Mouse (Mus musculus) spleen, postnatal 14 days (tissue): ENCODE data around the gene Vps9d1.
A peak's percentile ranks its signal among the peaks of the same experiment; 100 is the strongest.
"Not testable (repeated sequence)": the region's sequence is repeated elsewhere in the genome, so short reads cannot be mapped to it uniquely, and the experiment has no call there.

Source experiments
- DNase-seq, 2 experiments: peaks; one replicate each; pipeline ENCODE4 v3.0.0; 2021 to 2022; ENCODE audit warnings: low spot score in 2 of 2

The Vps9d1 gene

DNA sequence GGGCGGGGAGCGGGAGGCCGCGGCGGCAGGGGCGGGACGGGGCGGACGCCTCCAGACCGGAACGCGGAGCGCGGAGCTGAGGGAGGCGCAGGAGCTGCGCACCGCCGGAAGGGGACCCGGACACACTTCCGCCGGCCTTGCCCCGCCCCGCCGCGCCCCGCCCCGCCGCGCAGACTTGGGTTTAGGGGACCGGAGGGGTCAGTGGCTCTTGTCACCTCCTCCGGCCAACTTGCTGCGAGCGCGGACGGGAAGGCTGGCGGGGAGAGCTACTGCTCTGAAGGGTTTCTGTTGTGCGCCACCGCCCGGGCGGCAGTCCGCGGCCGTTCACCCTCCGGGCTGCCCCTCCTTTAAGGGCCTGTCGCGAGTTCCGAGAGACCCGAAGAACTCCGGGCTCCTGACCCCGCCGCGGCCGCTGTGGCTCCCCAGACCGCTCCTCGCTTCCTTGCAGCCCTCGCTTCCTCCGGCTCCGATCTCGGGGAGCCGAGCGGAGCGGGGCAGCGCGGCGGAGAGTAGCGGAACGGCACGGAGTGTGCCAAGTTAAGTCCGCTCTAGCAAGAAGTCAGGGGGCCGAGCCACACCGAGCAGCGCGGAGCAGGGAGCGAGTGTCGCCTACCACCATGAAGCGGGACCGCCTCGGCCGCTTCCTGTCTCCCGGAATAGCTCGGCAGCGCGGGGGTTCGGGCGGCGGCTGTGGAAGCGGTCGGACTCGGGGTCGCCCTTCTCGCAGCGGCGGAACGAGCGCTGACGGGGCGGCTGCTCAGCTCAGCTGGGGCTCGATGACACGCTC lies at the start of gene Vps9d1, which contains the start of gene Zfp276:
Gene Vps9d1, minus strand, starts transcription at position 250 of the 787 bp plus-strand sequence.
Gene Zfp276, plus strand, starts transcription at position 97 of the 787 bp plus-strand sequence.
- peak; percentile 78 to 84 for DNase-seq

GRCm38 (mm10) chr8:123298301-123298700 lies 44.2 kb upstream of the Vps9d1 start:
- no peak for DNase-seq

GRCm38 (mm10) chr8:123292785-123293184 lies 38.6 kb upstream of the Vps9d1 start:
- DNase-seq, result no peak

DNA sequence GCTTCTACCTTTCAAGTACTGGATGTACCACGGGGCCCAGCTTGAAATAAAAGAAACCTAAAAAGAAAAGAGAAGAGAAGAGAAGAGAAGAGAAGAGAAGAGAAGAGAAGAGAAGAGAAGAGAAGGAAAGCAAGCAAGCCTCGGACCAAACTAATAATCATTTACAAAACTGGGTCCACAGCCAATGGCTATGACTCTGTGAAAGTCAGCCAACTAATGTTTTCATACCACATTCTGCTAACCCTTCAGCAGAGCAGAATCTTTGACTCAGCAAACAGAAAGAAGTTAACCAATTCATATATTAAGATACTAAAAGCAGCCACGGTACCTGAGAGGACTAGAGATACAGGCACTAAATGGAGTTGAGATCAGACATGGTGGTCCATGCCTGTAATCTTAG lies 38.1 kb upstream of the Vps9d1 start:
- no peak for DNase-seq

GRCm38 (mm10) chr8:123291716-123292115 lies 37.6 kb upstream of the Vps9d1 start:
- DNase-seq, result no peak

GRCm38 (mm10) chr8:123290679-123291078 lies 36.5 kb upstream of the Vps9d1 start:
- DNase-seq, result no peak

GRCm38 (mm10) chr8:123290166-123290565 lies 36.0 kb upstream of the Vps9d1 start:
- DNase-seq, result peak in 1 of 2 experiments; percentile 28

GRCm38 (mm10) chr8:123287362-123287761 lies 33.2 kb upstream of the Vps9d1 start:
- DNase-seq, result no peak

- no peak for DNase-seq
Observed at GRCm38 (mm10) chr8:123284493-123284892, 30.3 kb upstream of the Vps9d1 start.

- DNase-seq, result peak in 1 of 2 experiments; percentile 22
Observed at GRCm38 (mm10) chr8:123283991-123284390, 29.8 kb upstream of the Vps9d1 start.

GRCm38 (mm10) chr8:123282994-123283393 lies 28.8 kb upstream of the Vps9d1 start:
- not testable (repeated sequence) for DNase-seq

DNA sequence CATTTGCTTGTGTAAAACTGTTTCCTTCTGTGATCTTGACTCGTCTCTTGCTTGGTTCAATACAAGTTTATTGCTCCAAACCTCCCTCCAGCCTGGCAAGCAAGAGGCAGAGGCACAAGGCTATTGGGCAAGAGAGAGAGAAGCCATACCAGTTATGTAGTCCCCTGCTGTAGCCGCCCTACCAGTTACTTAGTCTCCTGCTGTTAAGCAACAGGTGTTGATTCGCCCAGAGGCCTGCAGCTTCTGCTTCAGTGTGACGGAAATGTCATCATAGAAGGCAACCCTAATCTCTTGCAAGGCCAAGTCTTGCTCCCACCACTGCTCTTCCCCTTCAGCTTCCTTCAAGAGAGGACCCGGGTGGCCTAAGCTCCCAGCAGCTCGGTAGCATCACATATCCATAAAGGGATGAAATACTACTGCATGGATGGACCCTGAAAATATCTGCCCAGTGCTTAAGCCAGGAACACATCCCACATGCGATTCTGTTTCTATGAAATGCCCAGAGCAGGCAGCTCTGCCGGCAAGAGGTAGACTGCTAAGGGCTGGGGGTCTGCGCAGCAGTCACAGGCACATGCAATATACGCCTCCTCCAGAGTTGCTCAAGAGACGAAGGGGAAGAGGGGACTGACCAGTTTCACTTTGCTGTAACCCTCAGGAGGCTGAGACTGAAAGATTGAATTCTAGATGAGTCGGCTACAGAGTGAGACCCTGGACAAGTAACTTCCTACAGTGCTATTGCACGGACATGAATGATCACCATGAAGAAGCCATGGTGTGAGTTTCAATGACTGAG lies 26.4 kb upstream of the Vps9d1 start:
- DNase-seq, result no peak

DNA sequence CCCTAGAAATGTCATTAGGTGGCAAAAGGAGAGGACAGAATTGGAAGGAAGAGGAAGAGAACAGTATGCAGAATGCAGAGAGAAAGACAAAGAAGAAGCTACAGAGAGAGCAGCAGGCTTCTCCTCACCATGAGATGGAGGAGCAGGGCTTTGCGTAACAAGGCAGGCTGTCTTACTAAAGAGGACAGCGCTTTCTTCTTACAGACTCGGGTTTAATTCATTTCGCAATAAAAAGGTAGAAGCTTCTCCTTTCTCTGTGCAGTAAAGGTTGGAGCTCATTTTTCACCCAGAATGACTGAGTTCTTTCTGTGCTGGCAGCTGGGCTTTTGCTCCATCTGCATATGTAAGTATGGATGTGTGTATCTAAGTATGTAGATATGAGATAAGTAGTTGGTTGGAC lies 25.7 kb upstream of the Vps9d1 start:
- no peak for DNase-seq

DNA sequence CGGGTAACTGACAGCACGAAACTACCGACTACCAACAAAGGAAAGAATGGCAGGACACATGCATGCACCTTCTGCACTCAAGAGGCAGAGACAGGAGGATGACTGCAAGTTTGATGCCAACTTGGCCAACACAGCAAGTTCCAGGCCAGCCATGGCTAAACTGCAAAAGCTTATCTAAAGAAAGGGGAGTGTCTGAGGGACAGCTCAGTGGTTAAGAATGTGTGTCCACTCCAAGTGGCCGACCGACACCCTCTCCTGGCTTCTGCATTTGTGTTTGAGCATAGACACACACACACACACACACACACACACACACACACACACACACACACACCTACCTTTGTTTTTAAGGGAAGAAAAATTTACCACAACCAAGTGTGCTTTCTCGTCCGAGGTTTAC lies 24.3 kb upstream of the Vps9d1 start:
- no peak for DNase-seq

DNA sequence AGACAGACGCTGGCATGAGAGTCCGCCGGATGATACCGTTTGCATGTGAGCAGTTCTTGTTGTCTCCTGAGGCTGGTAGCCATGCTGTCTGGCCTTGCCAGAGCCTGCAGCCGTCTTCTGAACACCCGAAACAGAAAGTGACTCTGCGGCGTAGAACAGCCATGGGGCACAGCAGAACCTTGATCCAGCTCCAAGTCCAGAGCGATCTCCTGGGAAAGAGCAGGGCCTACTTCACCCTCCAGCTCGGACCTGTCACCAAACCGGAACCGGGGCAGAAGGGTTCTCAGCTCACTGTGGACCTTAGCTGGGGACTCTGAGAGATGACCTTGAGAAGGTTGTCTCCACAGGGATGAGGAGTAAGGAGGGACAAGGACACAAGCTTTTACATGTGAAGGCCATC lies 20.9 kb upstream of the Vps9d1 start:
- DNase-seq, result no peak

GRCm38 (mm10) chr8:123274447-123274846 lies 20.3 kb upstream of the Vps9d1 start:
- no peak for DNase-seq

DNA sequence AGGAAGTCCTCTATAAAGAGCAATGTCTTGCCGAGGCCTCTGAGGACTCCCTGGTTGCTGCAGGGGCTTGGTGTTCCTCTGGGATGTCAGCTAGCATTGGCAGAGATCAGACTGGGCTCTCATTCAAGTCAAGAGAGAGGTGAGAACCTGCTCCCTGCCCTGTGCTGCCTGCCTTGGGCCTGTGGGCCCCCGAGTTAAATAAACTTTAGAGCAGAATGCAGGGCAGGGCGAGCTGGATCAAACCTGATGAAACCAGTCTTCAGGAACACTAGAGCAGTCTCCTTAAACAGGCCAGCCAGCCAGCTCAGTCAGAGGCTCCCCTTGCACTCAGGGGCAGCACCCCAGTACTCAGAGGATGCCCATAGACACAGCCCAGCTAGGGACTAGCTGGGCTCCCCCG lies 17.8 kb upstream of the Vps9d1 start:
- DNase-seq, result no peak

GRCm38 (mm10) chr8:123271147-123271546 lies 17.0 kb upstream of the Vps9d1 start:
- no peak for DNase-seq

GRCm38 (mm10) chr8:123267926-123268656 lies 13.9 kb upstream of the Vps9d1 start:
- no peak for DNase-seq

DNA sequence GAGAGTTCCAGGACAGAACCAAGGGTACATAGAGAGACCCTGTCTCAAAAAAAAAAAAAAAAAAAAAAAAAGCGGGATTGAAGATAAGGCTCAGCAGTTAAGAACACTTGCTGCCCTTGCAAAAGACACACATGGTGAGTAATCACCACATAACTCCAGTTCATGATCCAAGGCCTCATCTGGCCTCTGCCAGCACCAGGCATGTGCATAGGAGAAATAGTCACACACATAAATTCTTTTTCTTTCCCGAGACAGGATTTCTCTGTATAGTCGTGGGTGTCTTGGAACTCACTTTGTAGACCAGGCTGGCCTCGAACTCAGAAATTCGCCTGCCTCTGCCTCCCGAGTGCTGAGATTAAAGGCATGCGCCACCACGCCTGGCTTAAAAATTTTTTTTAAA lies 3.4 kb upstream of the Vps9d1 start:
- DNase-seq, result not testable (repeated sequence)

GRCm38 (mm10) chr8:123257114-123257513 lies 3.0 kb upstream of the Vps9d1 start:
- DNase-seq, result no peak

DNA sequence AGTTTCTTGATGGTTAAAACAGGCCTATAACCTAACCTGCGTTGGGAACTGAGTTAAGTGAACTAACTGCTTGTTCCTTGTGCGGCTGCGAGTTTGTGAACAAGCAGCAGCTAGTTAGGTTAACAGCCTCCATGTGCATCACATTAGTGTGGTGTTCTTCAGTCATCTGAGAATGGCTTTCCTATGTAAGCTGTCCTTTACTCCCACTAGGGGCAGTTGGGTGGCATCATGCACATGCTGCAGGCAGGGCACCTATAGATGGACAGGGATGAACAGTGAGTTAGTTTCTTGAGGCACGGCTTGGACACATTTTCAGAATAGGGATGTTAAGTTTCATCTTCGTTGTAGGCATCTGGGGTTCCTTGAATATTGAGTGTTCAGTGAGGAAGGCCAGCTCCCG lies 1.0 kb upstream of the Vps9d1 start:
- no peak for DNase-seq
